Mouse (Mus musculus) kidney, postnatal 0 days (tissue): ENCODE measurements around the gene Kctd7. TPM values are rescaled to one million over a fixed set of nuclear protein-coding genes. Genes with fewer than 3 reads are reported as not detected.

Experiments
- ATAC-seq: fragments of 200-750 bp; cut with Nextera tagmentation; replicated peaks from 2 replicates; pipeline ENCODE4 v1.8.0; 2017; ENCODE audit warnings: low read depth, moderate number of reproducible peaks, moderate TSS enrichment, moderate library complexity; ENCODE audit not compliant: low FRiP score
- DNase-seq: peaks from one replicate; pipeline ENCODE4 v3.0.0-alpha.2; 2016; ENCODE audit warnings: low spot score
- H3K27ac ChIP-seq: fragments of 300-500 bp; sonication (generic); 2 replicates; pipeline ENCODE4 v1.5.1; 2014; ENCODE audit warnings: mild to moderate bottlenecking
- H3K27me3 ChIP-seq: fragments of 300-500 bp; sonication (generic); 2 replicates; pipeline ENCODE4 v1.6.1; 2014; ENCODE audit warnings: low read length, mixed read lengths; ENCODE audit not compliant: insufficient read depth
- H3K36me3 ChIP-seq: fragments of 300-500 bp; sonication (generic); 2 replicates; pipeline ENCODE4 v1.6.1; 2014; ENCODE audit warnings: low read length, mixed read lengths; ENCODE audit not compliant: insufficient read depth
- H3K4me1 ChIP-seq: fragments of 300-500 bp; sonication (generic); replicated peaks from 2 replicates; pipeline ENCODE4 v1.6.1; 2014; ENCODE audit warnings: antibody characterized with exemption, low read length, mixed read lengths; ENCODE audit not compliant: insufficient read depth
- H3K4me2 ChIP-seq: fragments of 300-500 bp; sonication (generic); 2 replicates; pipeline ENCODE4 v1.6.1; 2014; ENCODE audit warnings: mild to moderate bottlenecking, low read length, moderate library complexity, mixed read lengths
- H3K4me3 ChIP-seq: fragments of 300-500 bp; sonication (generic); replicated peaks from 2 replicates; pipeline ENCODE4 v1.5.1; 2014; ENCODE audit warnings: low read depth, low read length
- H3K9ac ChIP-seq: fragments of 300-500 bp; sonication (generic); 2 replicates; pipeline ENCODE4 v1.6.1; 2014; ENCODE audit warnings: low read depth, low read length
- H3K9me3 ChIP-seq: fragments of 300-500 bp; sonication (generic); replicated peaks from 2 replicates; pipeline ENCODE4 v1.6.1; 2016; ENCODE audit warnings: low read length, inconsistent platforms, mixed read lengths
- CTCF ChIP-seq: IDR thresholded peaks from 2 replicates; pipeline ENCODE4 v1.5.1; 2016; ENCODE audit warnings: antibody characterized with exemption, low read depth, mild to moderate bottlenecking, moderate library complexity
- WGBS: fragments of 180-500 bp; shearing (Covaris S2); extraction: QIAGEN DNeasy Blood & Tissue Kit; methylation state at CpG from one replicate; pipeline ENCODE4 v1.1.7; 2014; 5-methylcytosine and 5-hydroxymethylcytosine counted together
- polyA plus RNA-seq: library from polyadenylated mRNA; unstranded; fragments of >200 nt; fragmentation: Nextera tagmentation; extraction: Ambion mirVana; gene quantifications from 2 replicates; pipeline ENCODE4 v1.2.1, GENCODE M21; 2015

The Kctd7 gene
- polyA plus RNA-seq, 1 experiment from 2014 or later = 4.2 TPM

GRCm38 (mm10) chr5:130154286-130154685 lies 9.6 kb downstream of the Kctd7 start:
- DNase-seq (no peak), ATAC-seq (no peak)
- H3K9ac ChIP-seq = no peak overlapping the region
- TF ChIP-seq CTCF = no peak
- no peak overlapping the region for H3K4me3 ChIP-seq
- H3K27ac ChIP-seq = no peak overlapping the region
- no peaks in the 10 kb centered on the region for H3K9me3 ChIP-seq
- peaks cover 13% of the 10 kb centered on the region; the same call in 1 of the 2 replicates for H3K36me3 ChIP-seq
- 86% methylated on average over 2 of the region's 2 CpGs for WGBS
- H3K4me1 ChIP-seq = no peaks in the 10 kb centered on the region
- no peak overlapping the region for H3K4me2 ChIP-seq
- H3K27me3 ChIP-seq = no peaks in the 10 kb centered on the region

GRCm38 (mm10) chr5:130158545-130158944 lies 13.9 kb downstream of the Kctd7 start:
- no peaks in the 10 kb centered on the region for H3K4me1 ChIP-seq
- DNase-seq (no peak), ATAC-seq (no peak)
- H3K36me3 ChIP-seq = no peaks in the 10 kb centered on the region
- H3K27me3 ChIP-seq = no peaks in the 10 kb centered on the region
- H3K9me3 ChIP-seq = no peaks in the 10 kb centered on the region
- WGBS = 61% methylated on average over 4 of the region's 4 CpGs
- H3K9ac ChIP-seq = no peak overlapping the region
- H3K27ac ChIP-seq = no peak overlapping the region
- no peak overlapping the region for H3K4me2 ChIP-seq
- no peak overlapping the region for H3K4me3 ChIP-seq
- no peak for TF ChIP-seq CTCF

GRCm38 (mm10) chr5:130159761-130160201 lies 15.1 kb downstream of the Kctd7 start:
- no peak overlapping the region for H3K9ac ChIP-seq
- H3K36me3 ChIP-seq = no peaks in the 10 kb centered on the region
- H3K9me3 ChIP-seq = no peaks in the 10 kb centered on the region
- H3K4me1 ChIP-seq = no peaks in the 10 kb centered on the region
- DNase-seq (no peak), ATAC-seq (no peak)
- TF ChIP-seq CTCF = no peak
- H3K4me2 ChIP-seq = no peak overlapping the region
- H3K27ac ChIP-seq = no peak overlapping the region
- H3K27me3 ChIP-seq = no peaks in the 10 kb centered on the region
- no peak overlapping the region for H3K4me3 ChIP-seq
- WGBS = 61% methylated on average over 7 of the region's 7 CpGs

GRCm38 (mm10) chr5:130163670-130164069 lies 19.0 kb downstream of the Kctd7 start:
- Histone ChIP-seq H3K9ac (no peak overlapping the region), H3K4me1 (no peaks in the 10 kb centered on the region), H3K27me3 (no peaks in the 10 kb centered on the region), H3K27ac (no peak overlapping the region), H3K36me3 (no peaks in the 10 kb centered on the region), H3K4me3 (no peak overlapping the region), H3K9me3 (no peaks in the 10 kb centered on the region), H3K4me2 (no peak overlapping the region)
- WGBS = 3% methylated on average over 7 of the region's 7 CpGs
- DNase-seq (peak; percentile 82), ATAC-seq (no peak)
- peak; percentile 88 for TF ChIP-seq CTCF

GRCm38 (mm10) chr5:130165213-130165612 lies 20.6 kb downstream of the Kctd7 start:
- DNase-seq (no peak), ATAC-seq (no peak)
- no peak overlapping the region for H3K4me2 ChIP-seq
- WGBS = 71% methylated on average over 4 of the region's 4 CpGs
- no peaks in the 10 kb centered on the region for H3K4me1 ChIP-seq
- no peaks in the 10 kb centered on the region for H3K9me3 ChIP-seq
- no peak overlapping the region for H3K27ac ChIP-seq
- no peak overlapping the region for H3K4me3 ChIP-seq
- no peaks in the 10 kb centered on the region for H3K36me3 ChIP-seq
- no peak overlapping the region for H3K9ac ChIP-seq
- H3K27me3 ChIP-seq = no peaks in the 10 kb centered on the region
- TF ChIP-seq CTCF = no peak

- Histone ChIP-seq H3K4me1 (peaks cover 20% of the 10 kb centered on the region), H3K4me2 (no peak overlapping the region), H3K9ac (no peak overlapping the region), H3K4me3 (no peak overlapping the region), H3K36me3 (no peaks in the 10 kb centered on the region), H3K27me3 (no peaks in the 10 kb centered on the region), H3K27ac (no peak overlapping the region), H3K9me3 (no peaks in the 10 kb centered on the region)
- WGBS = 38% methylated on average over 6 of the region's 6 CpGs
- no peak for TF ChIP-seq CTCF
- ATAC-seq (no peak), DNase-seq (peak; percentile 48)
Measured at GRCm38 (mm10) chr5:130169109-130169508, 24.4 kb downstream of the Kctd7 start.
